In the genomic region with DNA sequence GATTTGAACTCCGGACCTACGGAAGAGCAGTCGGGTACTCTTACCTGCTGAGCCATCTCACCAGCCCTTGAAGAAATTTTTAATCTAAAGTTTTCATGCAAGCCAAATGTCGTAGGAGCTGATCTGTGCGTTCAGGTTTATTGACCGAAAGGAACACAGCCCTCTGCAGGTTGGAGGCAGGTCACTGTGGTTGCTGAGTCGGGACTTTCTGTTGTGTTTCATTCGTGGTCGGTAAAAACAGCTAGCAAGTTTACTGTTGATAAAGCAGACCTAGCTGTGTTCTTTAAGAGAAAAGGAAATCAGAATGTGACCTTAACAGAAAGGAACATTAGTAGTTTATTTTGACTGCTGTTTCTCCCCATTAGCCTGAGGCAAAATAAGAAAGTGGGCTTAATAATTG, we compare ENCODE assay signal across 21 mouse cellular contexts. TPM values are rescaled to one million over a fixed set of nuclear protein-coding genes. Genes with fewer than 3 reads are reported as not detected.
"Had no signal": no experiment of that assay in that cellular context is flagged by ENCODE, and none has a peak within 500 bp of the region (broad histone marks: within the 10 kb centered on the region; RNA-seq: fewer than 3 reads in every experiment).

No protein-coding gene starts in this region.

- ATAC-seq: liver, postnatal 0 days; lung, postnatal 0 days; midbrain, embryonic 13.5 days; midbrain, embryonic 15.5 days had no signal

- H3K4me2 ChIP-seq: lung, embryonic 15.5 days; midbrain, embryonic 11.5 days; midbrain, embryonic 13.5 days; midbrain, embryonic 15.5 days; neural tube, embryonic 12.5 days; stomach, embryonic 15.5 days had no signal

- H3K27me3 ChIP-seq: lung, embryonic 15.5 days; megakaryocyte, embryonic 14.5 days; midbrain, embryonic 13.5 days; midbrain, embryonic 15.5 days; neural tube, embryonic 12.5 days; stomach, embryonic 15.5 days had no signal

- DNase-seq: liver, postnatal 0 days; lung, adult 2 months; lung, postnatal 14 days; lung, postnatal 36 days; right cerebral cortex, postnatal 14 days; thymus, adult 18-20 months; thymus, postnatal 14 days; thymus, postnatal 36 days had no signal

- H3K4me1 ChIP-seq: lung, embryonic 15.5 days; midbrain, embryonic 13.5 days; midbrain, embryonic 15.5 days; neural tube, embryonic 12.5 days; stomach, embryonic 15.5 days had no signal

- H3K4me3 ChIP-seq: lung, embryonic 15.5 days; megakaryocyte, embryonic 14.5 days; midbrain, embryonic 13.5 days; midbrain, embryonic 15.5 days; neural tube, embryonic 12.5 days; stomach, embryonic 15.5 days had no signal

- H3K9ac ChIP-seq: liver, postnatal 0 days; lung, embryonic 15.5 days; midbrain, embryonic 13.5 days; midbrain, embryonic 15.5 days; neural tube, embryonic 12.5 days; stomach, embryonic 15.5 days had no signal

- H3K9me3 ChIP-seq: lung, embryonic 15.5 days; megakaryocyte, embryonic 14.5 days; midbrain, embryonic 13.5 days; midbrain, embryonic 15.5 days; neural tube, embryonic 12.5 days; stomach, embryonic 15.5 days had no signal

- H3K27ac ChIP-seq: lung, embryonic 15.5 days; macrophage; midbrain, embryonic 13.5 days; midbrain, embryonic 15.5 days; neural tube, embryonic 12.5 days; stomach, embryonic 15.5 days had no signal

RNA-seq across cellular contexts. Expression of a gene that starts 9.9 kb away (rescaled TPM):
- total RNA-seq: megakaryocyte progenitor cell, adult 5-6 weeks; midbrain, postnatal 0 days; monocyte, adult 5-6 weeks; neutrophil, adult 5-6 weeks had no signal
- polyA plus RNA-seq: lung, adult 2 months; lung, postnatal 0 days; macrophage; midbrain, embryonic 11.5 days; midbrain, postnatal 0 days; neural tube, embryonic 12.5 days; stomach, embryonic 15.5 days had no signal
